In genomic region chr9:102758851-102759250, GRCm38 (mm10) we compare ENCODE assay signal across 10 mouse cellular contexts. TPM values are rescaled to one million over a fixed set of nuclear protein-coding genes. Genes with fewer than 3 reads are reported as not detected.
DNase-seq lines count a peak whose midpoint lies in the region; ATAC-seq and TF ChIP-seq lines count a peak whose summit lies in the region.
"Had no signal": no experiment of that assay in that cellular context is flagged by ENCODE, and none has a peak within 500 bp of the region (broad histone marks: within the 10 kb centered on the region; RNA-seq: fewer than 3 reads in every experiment).

No protein-coding gene starts in this region.

- peaks cover 22% of the 10 kb centered on the region for H3K4me1 ChIP-seq in heart, embryonic 11.5 days (ENCODE audit: control insufficient read depth, insufficient read depth, low read length)
- H3K4me1 ChIP-seq in embryonic facial prominence, embryonic 10.5 days: peaks cover 42% of the 10 kb centered on the region
- peaks cover 37% of the 10 kb centered on the region for H3K4me1 ChIP-seq in limb, embryonic 15.5 days

- intact Hi-C loops in heart, postnatal 36 days (cut with DNase I): no loop called here

- H3K27me3 ChIP-seq in heart, embryonic 11.5 days (ENCODE audit: control insufficient read depth, insufficient read depth, low read length): no peaks in the 10 kb centered on the region
- H3K27me3 ChIP-seq in embryonic facial prominence, embryonic 10.5 days (replicated peaks; ENCODE audit: low read depth, poor library complexity, severe bottlenecking): no peaks in the 10 kb centered on the region
- H3K27me3 ChIP-seq in limb, embryonic 15.5 days: no peaks in the 10 kb centered on the region
- H3K27me3 ChIP-seq: neural tube, embryonic 12.5 days had no signal

- H3K36me3 ChIP-seq in heart, embryonic 11.5 days (ENCODE audit: control insufficient read depth, insufficient read depth, low read length): no peaks in the 10 kb centered on the region
- no peaks in the 10 kb centered on the region for H3K36me3 ChIP-seq in embryonic facial prominence, embryonic 10.5 days (replicated peaks)
- no peaks in the 10 kb centered on the region for H3K36me3 ChIP-seq in limb, embryonic 15.5 days
- H3K36me3 ChIP-seq: neural tube, embryonic 12.5 days had no signal

- 38% methylated on average over 1 of the region's 1 CpGs for WGBS in heart, embryonic 11.5 days (ENCODE audit: insufficient replicate concordance)
- WGBS in embryonic facial prominence, embryonic 10.5 days: 54% methylated on average over 1 of the region's 1 CpGs
- WGBS in limb, embryonic 15.5 days: 18% methylated on average over 1 of the region's 1 CpGs

- H3K27ac ChIP-seq in heart, embryonic 11.5 days (ENCODE audit: low read depth, low read length): peak overlapping the region; percentile 67
- 0 out of 2 replicates have a peak overlapping the region, but pooled peaks have one; percentile 36 for H3K27ac ChIP-seq in layer of hippocampus, adult 2 months
- H3K27ac ChIP-seq in embryonic facial prominence, embryonic 10.5 days (replicated peaks): peak overlapping the region; percentile 57
- peak overlapping the region; percentile 43; the same call in 1 of the 2 replicates for H3K27ac ChIP-seq in limb, embryonic 15.5 days
- H3K27ac ChIP-seq: left cerebral cortex, adult 2 months; neural tube, embryonic 12.5 days had no signal

- no peak overlapping the region for H3K4me2 ChIP-seq in heart, embryonic 11.5 days
- H3K4me2 ChIP-seq in limb, embryonic 15.5 days: no peak overlapping the region
- H3K4me2 ChIP-seq: neural tube, embryonic 12.5 days had no signal

- H3K4me3 ChIP-seq in heart, embryonic 11.5 days (ENCODE audit: low read depth, low read length): no peak overlapping the region
- H3K4me3 ChIP-seq in layer of hippocampus, adult 2 months: no peak overlapping the region
- no peak overlapping the region for H3K4me3 ChIP-seq in embryonic facial prominence, embryonic 10.5 days
- no peak overlapping the region for H3K4me3 ChIP-seq in limb, embryonic 15.5 days
- H3K4me3 ChIP-seq: left cerebral cortex, adult 2 months; neural tube, embryonic 12.5 days had no signal

- no peaks in the 10 kb centered on the region for H3K9me3 ChIP-seq in heart, embryonic 11.5 days (replicated peaks; ENCODE audit: control insufficient read depth, low read length)
- no peaks in the 10 kb centered on the region for H3K9me3 ChIP-seq in embryonic facial prominence, embryonic 10.5 days
- no peaks in the 10 kb centered on the region for H3K9me3 ChIP-seq in limb, embryonic 15.5 days
- H3K9me3 ChIP-seq: neural tube, embryonic 12.5 days had no signal

- H3K9ac ChIP-seq in heart, embryonic 11.5 days (ENCODE audit: low read depth, low read length): no peak overlapping the region
- no peak overlapping the region for H3K9ac ChIP-seq in limb, embryonic 15.5 days
- H3K9ac ChIP-seq: neural tube, embryonic 12.5 days had no signal

- DNase-seq in heart, postnatal 36 days: no peak
- DNase-seq in layer of hippocampus, adult 2 months (ENCODE audit: low spot score in 2 of 2): no peak
- no peak for DNase-seq in layer of hippocampus, postnatal 36 days
- no peak for DNase-seq in embryonic facial prominence, embryonic 10.5 days (ENCODE audit: low spot score)
- no peak for DNase-seq in right cerebral cortex, postnatal 36 days (ENCODE audit: low spot score in 2 of 2)

- ATAC-seq in heart, embryonic 11.5 days (replicated peaks; ENCODE audit: insufficient number of reproducible peaks, low FRiP score, low TSS enrichment): no peak
- no peak for ATAC-seq in limb, embryonic 15.5 days (ENCODE audit: insufficient number of reproducible peaks, low FRiP score, low TSS enrichment, low read depth)
- ATAC-seq in erythroblast, adult 5-6 weeks (replicated peaks; ENCODE audit: low FRiP score, poor library complexity, severe bottlenecking): no peak

- no peak for TF ChIP-seq CTCF in layer of hippocampus, adult 2 months (conservative IDR thresholded peaks at IDR 0.05)

RNA-seq across cellular contexts. Expression of gene Amotl2, which starts 42.4 kb away (rescaled TPM):
- 28.7 and 33.7 TPM in 2 replicates for polyA plus RNA-seq in heart, embryonic 11.5 days (2014; fragmentation: Nextera tagmentation; extraction: Ambion mirVana)
- total RNA-seq in heart, postnatal 36 days (2021): 10 to 100 TPM; 67.5 to 79.0 TPM
- 10 to 100 TPM; 16.0 to 18.1 TPM for total RNA-seq in layer of hippocampus, adult 2 months (2021)
- total RNA-seq in layer of hippocampus, postnatal 36 days (2021): 10 to 100 TPM; 17.2 to 18.6 TPM
- polyA plus RNA-seq in embryonic facial prominence, embryonic 10.5 days (2016; fragmentation: Nextera tagmentation; extraction: Ambion mirVana): 61.4 and 64.0 TPM in 2 replicates
- 60.7 and 61.5 TPM in 2 replicates for polyA plus RNA-seq in limb, embryonic 15.5 days (2015; fragmentation: Nextera tagmentation; extraction: Ambion mirVana)
- total RNA-seq in erythroblast, adult 5-6 weeks (2015; ENCODE audit: low replicate concordance): 0.19 and 0.63 TPM in 2 replicates
- 2.5 and 3.7 TPM in 2 replicates for total RNA-seq in erythroblast, adult 5-6 weeks (2017; ENCODE audit: low replicate concordance)
